Mouse (Mus musculus) T-cell, adult 2 months (primary cell): ENCODE results near the gene Olfr707.
"Not testable (repeated sequence)": the region's sequence is repeated elsewhere in the genome, so short reads cannot be mapped to it uniquely, and the experiment has no call there.

Experiments used
- DNase-seq: peaks from one replicate; pipeline ENCODE4 v3.0.0; 2022; ENCODE audit warnings: low spot score

Gene Olfr707

GRCm38 (mm10) chr7:106901141-106901540 lies at the start of gene Olfr707:
Gene Olfr707 (minus strand): TSS chr7:106901241.
- DNase-seq, result not testable (repeated sequence)

GRCm38 (mm10) chr7:106948212-106948611 lies 47.2 kb upstream of the Olfr707 start, which contains the start of gene Olfr710:
Gene Olfr710 (minus strand): TSS chr7:106948312.
- DNase-seq, result no peak

- DNase-seq, result no peak
Measured at GRCm38 (mm10) chr7:106932119-106932518, 31.1 kb upstream of the Olfr707 start, which contains the start of gene Olfr709-ps1. Gene Olfr709-ps1 (minus strand): TSS chr7:106932219.

GRCm38 (mm10) chr7:106920961-106921360 lies 19.9 kb upstream of the Olfr707 start:
- not testable (repeated sequence) for DNase-seq

- DNase-seq, result no peak
Measured at GRCm38 (mm10) chr7:106907676-106908075, 6.6 kb upstream of the Olfr707 start, which contains the start of gene Olfr1532-ps1. Gene Olfr1532-ps1 (plus strand): TSS chr7:106908001.

- DNase-seq, result no peak
Measured at GRCm38 (mm10) chr7:106888062-106888461, 13.0 kb downstream of the Olfr707 start, which contains the start of gene Olfr706. Gene Olfr706 (minus strand): TSS chr7:106888162.

GRCm38 (mm10) chr7:106876791-106877190 lies 24.2 kb downstream of the Olfr707 start, which contains the start of gene Olfr705:
Gene Olfr705 (minus strand): TSS chr7:106876891.
- DNase-seq, result no peak

GRCm38 (mm10) chr7:106862885-106863284 lies 38.2 kb downstream of the Olfr707 start, which contains the start of gene Olfr704:
Gene Olfr704 (plus strand): TSS chr7:106863185.
- no peak for DNase-seq

- DNase-seq, result no peak
Measured at GRCm38 (mm10) chr7:106843060-106843459, 58.0 kb downstream of the Olfr707 start, which contains the start of gene Olfr703. Gene Olfr703 (plus strand): TSS chr7:106843360.
